Mouse (Mus musculus): ENCODE results near the gene Hdac8. TPM values are rescaled to one million over a fixed set of nuclear protein-coding genes. Genes with fewer than 3 reads are reported as not detected.

Gene Hdac8
- polyA plus RNA-seq, 1 experiment from 2014 or later = 12.1 TPM

- Histone ChIP-seq H3K27ac (ENCODE audit: low read depth, low read length) (peak overlapping the region; percentile 63; the same call in 1 of the 2 replicates), H3K4me2 (ENCODE audit: low read length) (peak overlapping the region; percentile 60), H3K4me3 (ENCODE audit: low read length) (peak overlapping the region; percentile 62), H3K9ac (ENCODE audit: low read depth, low read length) (peak overlapping the region; percentile 65), H3K4me1 (ENCODE audit: control insufficient read depth, insufficient read depth, low read depth, low read length) (no peaks in the 10 kb centered on the region), H3K9me3 (ENCODE audit: control insufficient read depth, low read length) (0 out of 2 replicates have a peak, but pooled peaks cover 2% of the 10 kb centered on the region), H3K36me3 (ENCODE audit: control insufficient read depth, insufficient read depth, low read length) (no peaks in the 10 kb centered on the region; the same call in 1 of the 2 replicates), H3K27me3 (replicated peaks; ENCODE audit: control insufficient read depth, insufficient read depth, low read length) (peaks cover 14% of the 10 kb centered on the region)
- peak; percentile 77; the same call in 1 of the 2 replicates for ATAC-seq
- WGBS = 20% methylated on average over 49 of the region's 80 CpGs
Measured at GRCm38 (mm10) chrX:102251221-102251936, 253.8 kb downstream of the Hdac8 start.

- Histone ChIP-seq H3K27me3 (replicated peaks; ENCODE audit: control insufficient read depth, insufficient read depth, low read length) (peaks cover 14% of the 10 kb centered on the region), H3K9me3 (ENCODE audit: control insufficient read depth, low read length) (0 out of 2 replicates have a peak, but pooled peaks cover 2% of the 10 kb centered on the region), H3K4me1 (ENCODE audit: control insufficient read depth, insufficient read depth, low read depth, low read length) (no peaks in the 10 kb centered on the region), H3K27ac (ENCODE audit: low read depth, low read length) (no peak overlapping the region), H3K9ac (ENCODE audit: low read depth, low read length) (peak overlapping the region; percentile 65; the same call in 1 of the 2 replicates), H3K4me2 (ENCODE audit: low read length) (peak overlapping the region; percentile 60), H3K4me3 (ENCODE audit: low read length) (peak overlapping the region; percentile 62), H3K36me3 (ENCODE audit: control insufficient read depth, insufficient read depth, low read length) (no peaks in the 10 kb centered on the region; the same call in 1 of the 2 replicates)
- ATAC-seq = no peak
- WGBS = 11% methylated on average over 23 of the region's 24 CpGs
Measured at GRCm38 (mm10) chrX:102250891-102251170, 254.3 kb downstream of the Hdac8 start.

GRCm38 (mm10) chrX:102250150-102250890 is 254.8 kb downstream of the Hdac8 start:
- peak overlapping the region; percentile 62 for H3K4me3 ChIP-seq (ENCODE audit: low read length)
- H3K27ac ChIP-seq (ENCODE audit: low read depth, low read length) = no peak overlapping the region
- H3K36me3 ChIP-seq (ENCODE audit: control insufficient read depth, insufficient read depth, low read length) = no peaks in the 10 kb centered on the region; the same call in 1 of the 2 replicates
- peaks cover 14% of the 10 kb centered on the region for H3K27me3 ChIP-seq (replicated peaks; ENCODE audit: control insufficient read depth, insufficient read depth, low read length)
- H3K9me3 ChIP-seq (ENCODE audit: control insufficient read depth, low read length) = 0 out of 2 replicates have a peak, but pooled peaks cover 2% of the 10 kb centered on the region
- no peaks in the 10 kb centered on the region for H3K4me1 ChIP-seq (ENCODE audit: control insufficient read depth, insufficient read depth, low read depth, low read length)
- 19% methylated on average over 56 of the region's 68 CpGs for WGBS
- peak overlapping the region; percentile 65 for H3K9ac ChIP-seq (ENCODE audit: low read depth, low read length)
- H3K4me2 ChIP-seq (ENCODE audit: low read length) = peak overlapping the region; percentile 60
- peak; percentile 9; the same call in 1 of the 2 replicates for ATAC-seq

- no peaks in the 10 kb centered on the region; the same call in 1 of the 2 replicates for H3K36me3 ChIP-seq (ENCODE audit: control insufficient read depth, insufficient read depth, low read length)
- no peak overlapping the region for H3K4me2 ChIP-seq (ENCODE audit: low read length)
- H3K9me3 ChIP-seq (ENCODE audit: control insufficient read depth, low read length) = 0 out of 2 replicates have a peak, but pooled peaks cover 2% of the 10 kb centered on the region
- no peak for ATAC-seq
- peaks cover 9% of the 10 kb centered on the region for H3K27me3 ChIP-seq (replicated peaks; ENCODE audit: control insufficient read depth, insufficient read depth, low read length)
- H3K4me1 ChIP-seq (ENCODE audit: control insufficient read depth, insufficient read depth, low read depth, low read length) = no peaks in the 10 kb centered on the region
- no peak overlapping the region for H3K4me3 ChIP-seq (ENCODE audit: low read length)
- no peak overlapping the region for H3K27ac ChIP-seq (ENCODE audit: low read depth, low read length)
- no peak overlapping the region for H3K9ac ChIP-seq (ENCODE audit: low read depth, low read length)
- 61% methylated on average over 2 of the region's 2 CpGs for WGBS
Measured at GRCm38 (mm10) chrX:102244334-102244733, 260.8 kb downstream of the Hdac8 start.

Small RNA genes within 50 kb of the gene (microRNA-seq; reads per million reads assigned to microRNA genes)
- gene Gm26318 = not detected

Other genes with a start within 250 kb of the Hdac8 start
- gene Phka1, start 138.9 kb upstream of the Hdac8 start, polyA plus RNA-seq (2015; fragmentation: Nextera tagmentation; extraction: Ambion mirVana) = 8.9 and 9.9 TPM in 2 replicates
- not detected in 2 replicates for gene Gm3880, start 181.6 kb upstream of the Hdac8 start, polyA plus RNA-seq (2015; fragmentation: Nextera tagmentation; extraction: Ambion mirVana)
- gene Gm9112, start 202.3 kb upstream of the Hdac8 start, polyA plus RNA-seq (2015; fragmentation: Nextera tagmentation; extraction: Ambion mirVana) = not detected in 2 replicates
- gene Dmrtc1b, start 202.5 kb upstream of the Hdac8 start, polyA plus RNA-seq (2015; fragmentation: Nextera tagmentation; extraction: Ambion mirVana) = not detected in 2 replicates

Data from hindbrain, embryonic 16.5 days (tissue).